Mouse (Mus musculus): ENCODE measurements around the gene Tmem184b. TPM values are rescaled to one million over a fixed set of nuclear protein-coding genes. Genes with fewer than 3 reads are reported as not detected.

Tmem184b gene
- polyA plus RNA-seq, 1 experiment from 2014 or later: 61.7 TPM

DNA sequence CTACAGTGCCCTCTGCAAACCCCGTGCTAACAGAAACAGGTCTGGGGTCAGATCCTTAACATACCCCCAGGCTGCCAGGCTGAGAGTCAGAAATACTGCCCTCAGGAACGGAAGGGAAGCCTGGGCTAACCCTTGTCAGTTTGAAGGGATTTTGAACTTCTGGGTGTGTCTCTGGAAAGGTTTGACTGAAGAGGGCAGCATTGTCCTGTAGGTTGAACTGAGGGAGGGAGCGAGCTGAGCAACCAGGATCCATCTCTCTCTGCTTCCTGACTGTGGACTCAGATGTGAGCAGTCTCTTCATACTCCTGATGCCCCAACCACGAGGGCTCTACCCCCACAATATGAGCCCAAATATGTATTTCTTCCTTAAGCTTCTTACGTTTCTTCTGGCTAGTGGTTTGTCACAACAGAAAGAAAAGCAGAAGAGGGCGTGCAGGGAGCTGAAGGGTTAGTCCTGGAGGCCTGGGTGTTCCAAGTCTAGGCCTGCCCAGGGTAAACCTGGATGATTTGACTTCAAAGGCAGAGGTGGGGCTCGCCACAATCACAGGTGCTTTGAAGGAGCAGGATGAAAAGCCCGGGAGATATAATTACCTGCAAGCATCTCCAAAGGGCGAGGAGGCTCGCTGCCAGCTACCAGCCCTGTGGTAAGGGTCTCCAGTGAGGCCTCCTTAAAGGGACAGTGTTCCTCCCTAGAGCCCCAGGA lies 8.1 kb upstream of the Tmem184b start:
- Histone ChIP-seq H3K27ac (no peak overlapping the region), H3K4me2 (replicated peaks) (no peak overlapping the region), H3K36me3 (peaks cover 5% of the 10 kb centered on the region; the same call in 1 of the 2 replicates), H3K27me3 (no peaks in the 10 kb centered on the region), H3K9ac (no peak overlapping the region), H3K9me3 (no peaks in the 10 kb centered on the region), H3K4me3 (no peak overlapping the region), H3K4me1 (peaks cover 6% of the 10 kb centered on the region)
- 53% methylated on average over 10 of the region's 10 CpGs for WGBS
- ATAC-seq (ENCODE audit: insufficient number of reproducible peaks, insufficient read depth, low FRiP score, low TSS enrichment): no peak

DNA sequence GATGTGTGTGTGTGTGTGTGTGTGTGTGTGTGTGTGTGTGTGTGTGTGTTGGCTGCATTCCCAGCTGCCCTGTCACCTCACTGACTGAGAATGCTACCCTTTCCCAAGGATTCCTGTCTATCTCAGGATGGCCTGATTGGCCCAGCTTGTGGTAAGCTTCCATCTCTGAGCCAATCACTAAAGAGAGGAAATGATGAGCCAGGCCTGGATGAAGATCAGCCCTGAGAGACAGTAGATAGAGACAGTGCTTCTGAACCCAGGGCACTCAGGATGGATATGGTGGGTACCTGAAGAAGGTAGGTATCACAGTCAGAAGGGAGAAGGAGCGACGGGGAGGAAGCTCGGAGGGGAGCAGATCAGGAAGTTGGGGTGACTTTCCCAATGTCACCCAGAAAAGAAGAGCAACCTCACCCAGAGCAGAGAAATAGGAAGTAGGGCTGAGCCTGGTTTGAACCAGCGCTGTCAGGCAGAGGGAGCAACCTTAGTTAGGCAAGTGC lies 5.8 kb upstream of the Tmem184b start:
- Histone ChIP-seq H3K9me3 (no peaks in the 10 kb centered on the region), H3K27me3 (no peaks in the 10 kb centered on the region), H3K36me3 (no peaks in the 10 kb centered on the region), H3K4me3 (no peak overlapping the region), H3K4me1 (peaks cover 10% of the 10 kb centered on the region), H3K9ac (no peak overlapping the region), H3K27ac (no peak overlapping the region), H3K4me2 (replicated peaks) (no peak overlapping the region)
- WGBS: 92% methylated on average over 4 of the region's 4 CpGs
- no peak for ATAC-seq (ENCODE audit: insufficient number of reproducible peaks, insufficient read depth, low FRiP score, low TSS enrichment)

DNA sequence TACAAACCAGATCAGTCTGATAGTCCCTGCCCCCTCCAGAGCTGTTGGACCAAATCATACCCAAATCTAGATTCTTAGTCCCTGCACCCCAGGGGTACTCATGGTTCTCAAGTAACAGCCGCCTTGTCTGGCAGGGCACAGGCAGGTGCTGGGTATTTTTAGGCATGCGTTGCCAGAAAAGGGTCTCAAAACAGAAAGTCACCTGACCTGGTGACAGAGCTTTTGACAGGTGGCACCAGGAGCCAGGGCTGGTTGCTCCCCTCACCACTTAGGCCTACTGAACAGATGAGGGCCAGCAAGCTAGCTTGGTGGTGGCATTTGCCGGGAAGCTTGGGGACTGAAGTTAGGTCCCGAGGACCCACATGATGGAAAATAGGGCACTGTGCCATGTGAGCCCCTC lies 3.2 kb upstream of the Tmem184b start:
- no peak for ATAC-seq (ENCODE audit: insufficient number of reproducible peaks, insufficient read depth, low FRiP score, low TSS enrichment)
- H3K4me2 ChIP-seq (replicated peaks): no peak overlapping the region
- H3K4me1 ChIP-seq: peaks cover 17% of the 10 kb centered on the region
- H3K27me3 ChIP-seq: no peaks in the 10 kb centered on the region
- H3K36me3 ChIP-seq: no peaks in the 10 kb centered on the region
- H3K4me3 ChIP-seq: no peak overlapping the region
- no peak overlapping the region for H3K27ac ChIP-seq
- H3K9me3 ChIP-seq: no peaks in the 10 kb centered on the region
- WGBS: 83% methylated on average over 4 of the region's 4 CpGs
- no peak overlapping the region for H3K9ac ChIP-seq

DNA sequence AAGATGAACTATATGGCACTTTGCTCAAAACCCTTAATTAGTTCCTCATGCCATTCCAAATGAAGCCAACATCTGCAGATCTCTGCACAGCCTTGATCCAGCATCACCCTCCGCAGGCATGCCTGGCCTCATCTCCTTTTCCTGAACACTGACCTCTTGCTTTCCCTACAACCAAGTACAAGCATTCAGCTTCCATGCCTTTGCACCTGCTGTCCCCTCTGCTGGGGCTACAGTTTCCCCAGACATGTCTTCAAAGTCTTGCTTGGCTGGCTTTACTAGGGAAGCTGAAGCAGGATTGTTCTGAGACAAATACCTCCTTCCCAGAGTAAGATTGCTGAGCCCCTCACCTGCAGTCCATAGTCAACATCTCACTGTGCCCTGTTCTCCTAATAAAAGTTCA lies 908 bp upstream of the Tmem184b start:
- Histone ChIP-seq H3K9me3 (no peaks in the 10 kb centered on the region), H3K9ac (no peak overlapping the region), H3K4me1 (peaks cover 40% of the 10 kb centered on the region), H3K27ac (no peak overlapping the region), H3K27me3 (no peaks in the 10 kb centered on the region), H3K36me3 (no peaks in the 10 kb centered on the region), H3K4me2 (replicated peaks) (peak overlapping the region; percentile 78; the same call in 1 of the 2 replicates), H3K4me3 (no peak overlapping the region)
- 17% methylated on average over 1 of the region's 1 CpGs for WGBS
- no peak for ATAC-seq (ENCODE audit: insufficient number of reproducible peaks, insufficient read depth, low FRiP score, low TSS enrichment)

DNA sequence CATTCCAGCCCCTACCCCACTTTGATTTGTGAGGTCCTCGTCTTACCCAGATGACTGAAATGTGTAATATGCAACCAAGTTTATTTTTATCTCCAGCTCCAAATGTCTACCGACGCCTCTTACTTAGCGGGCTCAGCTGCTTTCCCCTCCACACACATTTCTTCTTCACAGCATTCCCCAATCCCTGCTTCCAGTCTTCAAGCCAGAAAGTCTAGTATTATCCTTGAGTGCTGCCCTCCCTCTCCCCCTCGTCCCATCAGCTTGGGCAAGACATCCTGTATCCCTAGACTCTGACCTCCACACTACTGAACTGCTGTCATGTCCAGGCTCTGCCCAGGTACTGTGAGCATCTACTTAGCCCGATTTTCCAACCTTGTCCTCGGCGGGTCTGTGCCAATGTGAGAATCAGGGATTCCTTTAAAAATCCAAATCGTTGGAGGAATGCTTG lies 418 bp upstream of the Tmem184b start:
- Histone ChIP-seq H3K4me3 (peak overlapping the region; percentile 74), H3K9ac (peak overlapping the region; percentile 64; the same call in 1 of the 2 replicates), H3K9me3 (no peaks in the 10 kb centered on the region), H3K27me3 (no peaks in the 10 kb centered on the region), H3K4me1 (peaks cover 40% of the 10 kb centered on the region), H3K27ac (peak overlapping the region; percentile 77; the same call in 1 of the 2 replicates), H3K4me2 (replicated peaks) (peak overlapping the region; percentile 78), H3K36me3 (no peaks in the 10 kb centered on the region)
- 7% methylated on average over 9 of the region's 9 CpGs for WGBS
- no peak for ATAC-seq (ENCODE audit: insufficient number of reproducible peaks, insufficient read depth, low FRiP score, low TSS enrichment)

DNA sequence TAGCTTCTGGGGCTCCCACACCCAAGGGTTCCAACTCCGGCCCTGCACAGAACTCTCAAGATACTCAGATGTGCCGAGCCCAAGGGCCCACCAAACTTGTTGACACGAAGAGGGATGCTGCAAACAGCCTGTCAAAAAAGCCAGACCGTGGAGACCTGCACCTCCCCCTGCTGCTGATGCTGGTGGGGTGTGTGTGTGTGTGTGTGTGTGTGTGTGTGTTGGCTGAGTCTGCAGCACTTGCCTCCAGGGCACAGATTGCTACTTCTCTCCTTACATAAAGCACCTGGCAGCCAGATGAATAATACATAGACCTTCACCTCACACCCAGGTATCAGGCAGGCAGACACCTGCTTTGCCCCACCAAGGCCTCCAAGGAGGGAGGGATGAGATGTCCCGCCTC lies 1.2 kb downstream of the Tmem184b start:
- Histone ChIP-seq H3K4me2 (replicated peaks) (peak overlapping the region; percentile 78), H3K27ac (no peak overlapping the region), H3K9ac (peak overlapping the region; percentile 64), H3K27me3 (no peaks in the 10 kb centered on the region), H3K4me3 (peak overlapping the region; percentile 74), H3K36me3 (peaks cover 5% of the 10 kb centered on the region; the same call in 1 of the 2 replicates), H3K9me3 (no peaks in the 10 kb centered on the region), H3K4me1 (peaks cover 40% of the 10 kb centered on the region)
- WGBS: 20% methylated on average over 5 of the region's 5 CpGs
- ATAC-seq (ENCODE audit: insufficient number of reproducible peaks, insufficient read depth, low FRiP score, low TSS enrichment): no peak

DNA sequence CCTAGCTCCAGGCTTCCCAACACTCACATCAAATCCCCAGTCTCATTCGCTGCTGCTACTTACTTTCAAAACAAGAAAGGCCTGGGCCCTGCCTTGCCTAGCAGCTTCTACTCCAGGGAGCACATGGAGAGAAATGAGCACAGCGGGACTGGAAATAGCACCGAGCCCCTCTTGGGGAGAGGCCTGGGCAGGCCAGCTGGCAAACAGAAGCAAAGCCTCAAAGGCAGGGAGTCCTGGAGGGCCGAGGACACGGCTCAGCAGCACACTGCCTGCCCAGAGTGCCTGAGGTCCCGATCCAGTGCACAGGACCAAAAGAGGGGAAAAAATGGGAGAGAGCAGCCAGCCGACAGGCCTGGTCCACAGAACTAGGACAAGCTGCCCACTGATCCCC lies 2.4 kb downstream of the Tmem184b start:
- Histone ChIP-seq H3K9ac (peak overlapping the region; percentile 5), H3K36me3 (peaks cover 6% of the 10 kb centered on the region; the same call in 1 of the 2 replicates), H3K9me3 (no peaks in the 10 kb centered on the region), H3K4me2 (replicated peaks) (peak overlapping the region; percentile 78; the same call in 1 of the 2 replicates), H3K4me1 (peaks cover 40% of the 10 kb centered on the region), H3K4me3 (no peak overlapping the region), H3K27me3 (no peaks in the 10 kb centered on the region), H3K27ac (no peak overlapping the region)
- WGBS: 43% methylated on average over 7 of the region's 7 CpGs
- ATAC-seq (ENCODE audit: insufficient number of reproducible peaks, insufficient read depth, low FRiP score, low TSS enrichment): no peak

DNA sequence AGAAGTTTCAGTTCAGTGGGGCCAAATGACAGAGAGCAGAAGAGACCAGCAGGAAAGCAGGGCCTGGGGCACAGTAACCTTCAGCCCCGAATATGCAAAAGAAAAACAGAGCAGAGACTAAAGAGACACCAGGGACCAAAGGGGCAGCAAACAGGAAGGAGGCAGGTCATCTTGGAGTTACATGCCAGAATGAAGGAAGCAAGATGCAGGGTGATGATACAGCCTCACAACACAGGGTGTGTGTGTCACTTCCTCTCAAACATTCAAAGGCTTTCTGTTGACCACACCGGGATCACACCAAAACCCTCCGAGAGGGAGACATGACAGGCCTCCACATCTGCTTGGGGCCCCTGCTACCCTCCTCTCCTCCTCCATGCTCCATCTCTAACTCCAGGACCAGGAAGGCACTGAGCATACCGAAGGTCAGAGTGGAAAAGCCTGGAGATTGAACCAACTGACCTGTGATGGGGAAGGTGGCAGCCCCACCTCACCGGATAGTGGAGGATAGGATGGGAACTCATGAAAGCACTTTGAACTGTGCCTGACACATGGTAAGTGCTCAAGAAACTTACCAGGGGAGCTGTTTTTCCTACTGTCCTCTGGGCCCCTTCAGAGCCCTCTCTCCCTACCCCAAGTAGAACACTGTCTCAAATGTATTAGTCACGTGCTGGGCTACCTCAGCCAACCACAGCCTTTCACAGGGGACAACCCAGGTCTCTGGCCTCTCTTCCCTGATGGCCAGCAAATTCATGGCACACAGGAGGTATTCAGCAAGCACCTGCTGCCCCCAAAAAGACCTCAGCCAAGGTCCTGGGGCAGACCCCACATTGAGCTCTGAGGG lies 3.0 kb downstream of the Tmem184b start:
- H3K4me3 ChIP-seq: no peak overlapping the region
- H3K27me3 ChIP-seq: no peaks in the 10 kb centered on the region
- H3K36me3 ChIP-seq: peaks cover 6% of the 10 kb centered on the region; the same call in 1 of the 2 replicates
- no peak for ATAC-seq (ENCODE audit: insufficient number of reproducible peaks, insufficient read depth, low FRiP score, low TSS enrichment)
- H3K4me2 ChIP-seq (replicated peaks): peak overlapping the region; percentile 78; the same call in 1 of the 2 replicates
- H3K27ac ChIP-seq: no peak overlapping the region
- H3K9me3 ChIP-seq: no peaks in the 10 kb centered on the region
- peaks cover 41% of the 10 kb centered on the region for H3K4me1 ChIP-seq
- WGBS: 37% methylated on average over 6 of the region's 6 CpGs
- peak overlapping the region; percentile 5; the same call in 1 of the 2 replicates for H3K9ac ChIP-seq

DNA sequence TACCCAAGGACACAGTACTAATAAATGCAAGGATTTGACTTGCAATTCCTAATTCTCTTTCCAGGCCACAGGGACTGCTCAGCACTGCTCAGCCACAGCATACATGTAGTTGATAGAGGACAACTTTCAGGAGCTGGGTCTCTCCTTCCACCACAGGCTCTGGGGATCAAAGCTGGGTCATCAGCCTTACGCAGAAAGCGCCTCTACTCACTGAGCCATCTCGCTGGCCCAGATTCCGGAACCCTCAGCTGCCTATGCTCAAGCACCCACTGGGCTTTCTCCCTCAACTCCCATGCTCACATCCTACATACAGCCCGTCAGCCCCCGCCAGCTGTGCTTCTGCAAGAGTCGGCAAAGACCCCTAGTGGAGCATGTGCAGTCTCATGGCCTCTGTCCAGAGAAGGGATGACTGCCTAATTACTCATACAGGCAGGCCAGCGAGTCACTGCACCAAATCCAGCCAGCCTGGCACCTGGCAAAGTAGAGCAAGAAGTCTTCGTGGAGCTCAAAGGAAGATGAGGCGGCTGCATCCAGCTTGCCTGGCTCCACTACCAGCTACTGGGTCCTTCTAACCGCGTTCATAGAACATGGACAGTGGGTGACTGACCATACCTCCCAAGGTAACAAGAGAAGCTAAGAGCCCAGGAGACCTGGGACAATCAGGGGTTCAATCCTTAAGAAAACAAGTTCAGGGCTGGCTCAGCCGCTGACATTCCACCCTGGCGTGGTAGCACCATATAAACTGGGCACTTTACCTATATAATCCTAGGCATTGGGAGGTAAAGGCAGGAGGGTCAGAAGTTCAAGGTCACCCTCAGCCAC lies 3.9 kb downstream of the Tmem184b start:
- Histone ChIP-seq H3K9me3 (no peaks in the 10 kb centered on the region), H3K27ac (0 out of 2 replicates have a peak overlapping the region, but pooled peaks have one; percentile 23), H3K9ac (no peak overlapping the region), H3K36me3 (peaks cover 6% of the 10 kb centered on the region; the same call in 1 of the 2 replicates), H3K27me3 (no peaks in the 10 kb centered on the region), H3K4me2 (replicated peaks) (no peak overlapping the region), H3K4me3 (no peak overlapping the region), H3K4me1 (peaks cover 44% of the 10 kb centered on the region)
- WGBS: 73% methylated on average over 14 of the region's 14 CpGs
- ATAC-seq (ENCODE audit: insufficient number of reproducible peaks, insufficient read depth, low FRiP score, low TSS enrichment): no peak

DNA sequence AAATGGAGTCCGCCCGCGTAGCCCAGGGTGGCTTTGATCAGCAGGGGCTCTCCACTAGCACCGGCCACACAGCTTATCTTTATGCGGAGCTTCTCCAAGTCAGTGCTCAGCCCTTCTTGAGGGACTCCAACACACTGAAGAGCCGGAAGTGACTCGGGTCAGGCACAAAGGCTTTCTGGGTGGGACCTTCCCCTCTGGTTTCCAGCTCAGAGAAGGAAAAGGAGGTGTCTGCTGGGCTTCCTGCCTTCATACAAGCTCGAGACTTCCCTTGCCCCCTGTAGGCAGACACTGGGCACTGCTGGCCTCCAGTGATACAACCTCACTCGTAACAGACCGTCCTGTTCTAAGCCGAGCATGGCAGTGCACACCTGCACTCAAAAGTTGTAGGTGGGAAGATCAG lies 6.6 kb downstream of the Tmem184b start:
- no peak overlapping the region for H3K27ac ChIP-seq
- H3K9me3 ChIP-seq: no peaks in the 10 kb centered on the region
- no peak overlapping the region for H3K4me2 ChIP-seq (replicated peaks)
- H3K27me3 ChIP-seq: no peaks in the 10 kb centered on the region
- no peak overlapping the region for H3K9ac ChIP-seq
- ATAC-seq (ENCODE audit: insufficient number of reproducible peaks, insufficient read depth, low FRiP score, low TSS enrichment): no peak
- H3K4me1 ChIP-seq: peaks cover 52% of the 10 kb centered on the region
- 89% methylated on average over 11 of the region's 11 CpGs for WGBS
- peaks cover 10% of the 10 kb centered on the region; the same call in 1 of the 2 replicates for H3K36me3 ChIP-seq
- no peak overlapping the region for H3K4me3 ChIP-seq

DNA sequence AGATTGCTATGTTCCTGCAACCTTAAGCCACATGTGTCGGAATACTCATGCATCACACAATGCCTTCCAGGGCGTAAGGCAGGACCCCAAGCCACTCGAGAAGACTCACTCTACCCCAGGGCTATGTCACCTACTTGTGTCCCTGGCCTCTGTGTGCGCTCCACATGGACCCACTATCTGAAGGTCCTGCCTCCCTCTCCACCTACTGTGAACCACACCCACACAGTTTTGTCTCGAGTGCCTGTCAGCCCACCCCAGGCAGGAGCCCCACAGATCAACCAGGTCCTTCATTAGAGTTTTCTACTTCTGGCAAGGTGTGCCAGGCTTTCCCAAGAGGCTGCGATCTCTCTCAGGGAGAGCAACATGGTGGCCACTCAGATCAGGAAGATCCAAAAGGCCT lies 8.1 kb downstream of the Tmem184b start:
- no peak overlapping the region for H3K4me2 ChIP-seq (replicated peaks)
- no peaks in the 10 kb centered on the region for H3K27me3 ChIP-seq
- no peak for ATAC-seq (ENCODE audit: insufficient number of reproducible peaks, insufficient read depth, low FRiP score, low TSS enrichment)
- H3K4me1 ChIP-seq: peaks cover 43% of the 10 kb centered on the region
- H3K27ac ChIP-seq: no peak overlapping the region
- H3K4me3 ChIP-seq: no peak overlapping the region
- H3K9ac ChIP-seq: no peak overlapping the region
- no peaks in the 10 kb centered on the region for H3K9me3 ChIP-seq
- WGBS: 73% methylated on average over 6 of the region's 6 CpGs
- H3K36me3 ChIP-seq: peaks cover 10% of the 10 kb centered on the region; the same call in 1 of the 2 replicates

All from embryonic facial prominence, embryonic 12.5 days (tissue).